Mouse (Mus musculus): Measurements from ENCODE around the gene Kcnt2. TPM values are rescaled to one million over a fixed set of nuclear protein-coding genes. Genes with fewer than 3 reads are reported as not detected.

The Kcnt2 gene
- polyA plus RNA-seq, 1 experiment from 2014 or later = 2.4 TPM

GRCm38 (mm10) chr1:140660751-140661403 is 414.9 kb downstream of the Kcnt2 start:
- ATAC-seq (ENCODE audit: insufficient number of reproducible peaks, low FRiP score, low TSS enrichment, low read depth) = no peak
- no peak overlapping the region for H3K4me3 ChIP-seq

GRCm38 (mm10) chr1:140661404-140661787 is 415.4 kb downstream of the Kcnt2 start:
- WGBS = 17% methylated on average over 3 of the region's 3 CpGs
- H3K4me1 ChIP-seq = no peaks in the 10 kb centered on the region
- no peaks in the 10 kb centered on the region for H3K9me3 ChIP-seq
- H3K4me3 ChIP-seq = no peak overlapping the region
- H3K4me2 ChIP-seq = no peak overlapping the region
- ATAC-seq (ENCODE audit: insufficient number of reproducible peaks, low FRiP score, low TSS enrichment, low read depth) = no peak
- no peaks in the 10 kb centered on the region for H3K27me3 ChIP-seq
- no peak overlapping the region for H3K9ac ChIP-seq
- H3K36me3 ChIP-seq = no peaks in the 10 kb centered on the region
- no peak overlapping the region for H3K27ac ChIP-seq

More at GRCm38 (mm10) chr1:140660751-140661403, 414.9 kb downstream of the Kcnt2 start:
- H3K4me1 ChIP-seq = no peaks in the 10 kb centered on the region
- 46% methylated on average over 12 of the region's 12 CpGs for WGBS
- H3K36me3 ChIP-seq = no peaks in the 10 kb centered on the region
- no peak overlapping the region for H3K9ac ChIP-seq
- H3K27ac ChIP-seq = no peak overlapping the region
- no peaks in the 10 kb centered on the region for H3K9me3 ChIP-seq
- H3K27me3 ChIP-seq = no peaks in the 10 kb centered on the region
- no peak overlapping the region for H3K4me2 ChIP-seq

Other genes starting within 250 kb of the Kcnt2 start
- 14.3 and 20.4 TPM in 2 replicates for gene Cfh, start 62.4 kb upstream of the Kcnt2 start, polyA plus RNA-seq (2015; fragmentation: Nextera tagmentation; extraction: Ambion mirVana)

All from limb, embryonic 15.5 days (tissue).